Mouse (Mus musculus) neutrophil, adult 5-6 weeks (primary cell): ENCODE measurements around the gene Stat5b. TPM values are rescaled to one million over a fixed set of nuclear protein-coding genes. Genes with fewer than 3 reads are reported as not detected.

Experiments
- ATAC-seq: fragments of 151-379, 151-347 bp; 2 replicates; pipeline ENCODE4 v1.8.0; 2017; ENCODE audit warnings: mild to moderate bottlenecking, moderate TSS enrichment; ENCODE audit not compliant: insufficient number of reproducible peaks, poor library complexity, low FRiP score, severe bottlenecking; ENCODE audit errors: extremely low read depth
- total RNA-seq: library from RNA; stranded (forward); fragments of 200-1000 nt; gene quantifications from 2 replicates; pipeline ENCODE4 v1.2.3, GENCODE M21; 2017

Stat5b gene
- total RNA-seq, 1 experiment from 2014 or later: 108 TPM

DNA sequence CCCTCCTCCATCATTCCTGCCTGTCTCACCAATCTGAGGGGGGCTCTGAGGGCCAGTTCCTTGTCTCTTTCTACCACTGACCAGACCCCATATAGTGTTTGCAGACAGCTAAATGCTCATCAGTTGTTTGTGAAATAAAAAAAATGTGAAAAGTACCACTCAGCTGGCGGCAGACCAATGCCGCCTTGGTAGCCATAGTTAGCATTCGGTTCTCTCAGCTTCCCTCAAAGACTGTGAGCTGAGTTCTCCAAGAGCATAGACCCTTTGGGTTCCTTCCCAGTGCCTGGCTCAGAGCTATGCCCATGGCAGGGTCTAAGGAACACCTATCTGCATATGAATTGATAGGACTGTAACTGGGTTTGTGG, 95.8 kb downstream of the Stat5b start:
- no peak for ATAC-seq

- no peak for ATAC-seq
Measured at GRCm38 (mm10) chr11:100754021-100754692, 96.4 kb downstream of the Stat5b start.

DNA sequence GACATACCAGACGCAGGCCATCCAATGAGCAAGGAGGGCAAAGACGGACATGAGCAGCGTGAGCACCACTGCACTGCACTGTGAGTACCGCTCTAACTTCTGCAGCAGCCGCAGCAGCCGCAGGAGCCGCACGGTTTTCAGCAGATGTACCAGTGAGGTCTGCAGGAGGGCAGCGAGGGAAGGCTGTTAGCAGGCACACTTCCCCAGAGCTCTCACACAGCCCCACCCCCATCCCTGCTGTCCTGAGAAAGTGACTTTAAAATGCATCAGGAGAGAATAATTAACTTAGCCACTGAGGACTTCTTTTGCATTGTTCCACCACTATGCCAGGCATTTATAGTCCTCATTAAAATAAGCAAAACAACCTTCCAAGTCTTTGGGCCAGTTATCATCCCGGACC, 98.2 kb downstream of the Stat5b start:
- ATAC-seq: no peak

GRCm38 (mm10) chr11:100750127-100750526, 100.4 kb downstream of the Stat5b start:
- ATAC-seq: no peak

GRCm38 (mm10) chr11:100749469-100749868, 101.1 kb downstream of the Stat5b start:
- no peak for ATAC-seq

DNA sequence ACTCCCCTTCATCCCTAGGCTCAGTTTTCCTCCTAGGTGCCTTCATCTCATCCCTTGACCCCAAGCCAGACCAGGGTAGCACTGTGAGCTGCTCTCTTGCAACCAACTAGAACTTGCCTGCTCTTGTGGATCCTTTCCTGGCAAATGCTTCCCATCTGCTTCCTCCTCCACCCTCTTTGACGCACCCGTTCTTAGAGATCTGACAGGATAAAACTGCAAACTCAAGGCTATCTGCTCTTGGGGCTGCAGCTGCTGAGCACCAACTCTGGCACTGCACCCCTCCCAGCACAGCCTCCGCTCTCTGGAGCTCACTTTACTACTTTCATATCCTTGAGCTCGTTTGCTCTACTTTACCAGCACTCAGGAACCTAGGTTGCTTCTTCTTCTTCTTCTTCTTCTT, 101.9 kb downstream of the Stat5b start:
- ATAC-seq: no peak

DNA sequence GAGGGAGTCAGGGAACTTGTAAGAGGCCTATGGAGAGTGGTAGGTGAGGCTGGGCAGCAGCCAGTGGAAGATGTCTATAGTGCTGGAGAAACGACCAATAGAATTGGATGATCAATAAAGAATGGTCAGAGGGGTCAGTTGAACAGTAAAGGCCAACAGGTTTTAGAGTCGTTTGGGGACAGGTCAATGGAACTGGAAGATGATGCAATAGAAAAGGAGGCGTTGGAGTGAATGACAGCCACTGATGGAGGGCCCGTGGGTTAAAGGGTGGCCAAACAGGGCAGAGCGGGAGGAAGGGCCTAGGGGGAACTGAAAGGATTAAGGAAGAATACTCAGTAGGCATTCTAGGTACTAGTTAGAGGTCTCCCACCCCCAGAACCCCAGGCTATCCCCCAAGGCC, 103.4 kb downstream of the Stat5b start:
- ATAC-seq: no peak

DNA sequence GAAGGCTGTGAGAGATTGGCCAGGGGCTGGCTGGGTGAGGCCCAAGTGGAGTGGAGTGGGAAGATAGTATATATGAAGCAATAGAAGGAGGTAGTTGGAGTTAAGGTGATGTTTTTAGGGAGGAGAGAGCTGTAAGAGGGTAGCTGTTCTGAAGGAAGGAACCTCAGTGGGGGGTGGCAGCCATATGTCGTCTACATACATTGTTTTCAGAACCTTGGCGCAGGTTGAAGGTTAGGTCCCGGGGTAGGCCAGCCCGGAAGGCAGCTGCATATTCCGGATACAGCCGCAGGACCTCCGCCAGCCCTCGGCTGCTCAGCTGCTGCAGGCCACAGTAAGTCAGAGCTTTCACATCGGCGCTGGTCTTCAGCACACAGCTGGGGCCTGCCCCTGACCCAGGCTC, 104.0 kb downstream of the Stat5b start:
- ATAC-seq: no peak

DNA sequence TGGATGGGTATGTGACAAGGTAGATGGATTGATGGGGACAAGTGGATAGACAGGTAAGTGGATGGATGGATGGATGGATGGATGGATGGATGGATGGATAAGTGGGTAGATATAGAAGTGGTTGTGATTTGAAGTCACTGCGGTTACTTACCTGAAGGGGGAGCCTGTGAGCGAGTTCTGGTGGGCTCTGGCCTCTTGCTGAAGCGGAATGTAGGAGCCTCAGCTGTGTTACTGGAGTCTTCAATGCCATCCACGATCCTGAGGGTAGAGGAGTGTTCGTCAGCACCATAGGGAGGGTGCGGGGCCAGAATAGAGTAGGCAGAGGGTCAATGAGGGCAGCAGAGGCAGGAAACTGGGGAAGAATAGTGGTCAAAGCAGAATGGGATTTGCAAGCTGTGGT, 105.4 kb downstream of the Stat5b start:
- ATAC-seq: peak; percentile 56

DNA sequence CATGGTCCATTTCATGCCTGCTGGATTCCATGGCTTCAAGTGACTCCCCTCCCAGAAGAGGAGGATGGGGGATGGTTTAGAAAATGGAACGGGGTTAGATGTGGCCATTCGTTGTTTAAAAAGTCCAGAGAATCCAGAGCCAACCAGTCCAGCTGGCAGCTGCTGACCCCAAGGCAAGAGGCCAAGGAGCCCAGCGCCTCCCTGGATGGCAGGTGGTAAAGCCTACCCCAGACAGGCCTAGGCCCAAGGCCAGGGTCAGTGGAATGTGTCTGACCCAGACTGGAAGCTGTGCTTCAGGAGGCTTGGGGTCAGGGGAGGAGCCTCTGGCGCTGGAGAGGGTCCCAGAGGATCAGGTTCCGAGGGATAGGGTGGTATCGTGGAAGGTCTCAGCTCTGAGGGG, 109.2 kb downstream of the Stat5b start:
- ATAC-seq: no peak

DNA sequence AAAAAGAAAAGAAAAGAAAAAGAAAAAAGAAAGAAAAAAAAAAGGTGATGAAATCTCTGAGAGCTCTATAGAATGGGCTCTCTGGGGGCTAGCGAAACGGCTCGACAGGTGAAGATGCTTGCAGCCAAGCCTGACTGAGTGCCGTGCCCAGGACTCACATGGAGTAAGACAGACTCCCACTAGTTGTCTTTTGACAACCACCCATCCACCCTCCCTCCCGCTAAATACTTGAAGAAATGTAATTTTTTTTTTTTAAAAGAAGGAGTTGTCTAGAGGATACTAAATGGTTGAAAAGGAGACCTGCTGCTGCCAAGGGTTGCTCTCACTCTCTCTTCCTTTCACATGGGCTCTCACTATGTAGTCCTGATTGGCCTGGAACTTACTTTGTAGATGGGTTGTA, 111.8 kb downstream of the Stat5b start:
- ATAC-seq: no peak

- peak; percentile 98 for ATAC-seq
Measured at GRCm38 (mm10) chr11:100738066-100738604, 112.4 kb downstream of the Stat5b start, which contains the start of gene Rab5c. Rab5c (minus strand) TSS chr11:100738215.

DNA sequence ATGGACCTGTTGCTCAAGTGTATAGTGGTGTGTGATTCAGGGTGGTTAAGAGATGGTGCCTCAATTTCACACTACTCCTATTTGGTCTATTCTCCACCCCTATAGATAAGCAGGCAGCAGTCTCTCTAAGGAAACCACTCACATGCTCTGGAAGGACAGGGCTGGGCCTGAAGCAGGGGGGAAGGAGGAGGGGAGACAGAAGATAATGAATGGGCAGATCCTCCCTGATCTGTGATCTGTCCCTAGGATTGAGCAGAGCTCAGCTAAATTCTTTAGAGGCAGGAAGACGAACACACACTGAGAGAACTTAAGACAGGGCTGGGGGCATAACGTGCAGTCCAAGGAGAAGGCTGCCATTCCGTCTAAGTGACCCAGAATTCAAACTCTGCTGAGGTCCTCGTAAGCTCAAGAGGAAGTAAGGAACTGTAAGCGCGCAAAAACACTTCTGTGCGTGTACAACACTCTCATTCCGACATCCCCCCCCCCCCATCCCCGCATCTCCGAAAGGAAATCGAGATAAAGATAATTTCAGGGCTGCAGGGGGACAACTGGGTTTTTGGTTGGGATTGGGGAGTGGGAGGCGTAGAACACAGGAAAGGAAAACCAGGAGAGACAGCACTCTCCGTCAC, 113.3 kb downstream of the Stat5b start:
- ATAC-seq: no peak

DNA sequence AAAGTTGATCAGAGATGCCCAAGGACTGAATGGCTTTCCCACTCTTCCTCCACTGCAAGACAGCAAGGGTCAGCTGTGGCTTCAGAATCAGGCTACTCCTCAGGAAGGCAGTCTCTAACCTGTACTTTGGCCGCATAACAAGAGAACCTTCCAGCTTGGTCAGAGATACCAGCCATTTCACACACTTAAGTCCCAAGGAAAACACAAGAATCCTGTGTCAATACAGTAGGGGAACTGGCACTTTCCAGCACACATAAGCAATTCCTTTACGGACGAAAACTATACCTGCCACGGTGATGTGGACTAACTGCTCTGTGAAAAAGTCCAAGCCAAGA, 113.8 kb downstream of the Stat5b start:
- no peak for ATAC-seq

GRCm38 (mm10) chr11:100735954-100736745, 114.4 kb downstream of the Stat5b start:
- ATAC-seq: no peak

DNA sequence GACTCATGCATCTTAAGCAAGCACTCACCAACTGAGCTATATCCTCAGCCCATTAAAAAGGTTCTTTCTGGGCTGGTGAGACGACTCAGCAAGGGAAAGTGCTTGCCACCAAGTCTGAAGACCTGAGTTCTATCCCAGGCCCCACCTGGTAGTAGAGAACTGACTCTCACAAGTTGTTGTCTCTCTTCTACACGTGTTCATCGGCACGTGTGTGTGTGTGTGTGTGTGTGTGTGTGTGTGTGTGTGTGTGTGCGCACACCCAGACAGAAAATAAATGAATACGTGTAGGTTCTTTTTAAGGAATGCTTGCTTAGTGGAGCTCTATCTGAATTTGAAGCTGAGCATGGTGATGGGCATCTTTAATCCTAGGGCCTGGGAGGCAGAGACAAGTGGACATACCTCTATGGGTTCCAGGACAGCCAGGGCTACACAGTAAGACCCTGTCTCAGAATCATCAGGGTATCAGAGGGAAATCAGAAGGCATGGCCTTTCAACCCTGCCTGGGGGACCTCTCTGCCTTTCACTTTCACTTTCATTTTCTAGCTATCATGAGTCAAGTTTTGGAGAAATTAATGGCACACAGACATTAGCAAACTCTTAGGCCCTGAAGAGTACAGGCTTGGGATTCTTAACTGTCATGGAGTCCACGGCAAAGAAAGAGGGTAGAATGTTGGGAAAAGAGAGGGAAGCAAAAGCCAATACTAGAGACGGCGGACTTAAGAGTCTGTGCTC, 115.2 kb downstream of the Stat5b start:
- no peak for ATAC-seq
